Mouse (Mus musculus) heart, adult 2 months (tissue): ENCODE results near the gene Ncapd2. TPM values are rescaled to one million over a fixed set of nuclear protein-coding genes. Genes with fewer than 3 reads are reported as not detected.
A peak's percentile ranks its signal among the peaks of the same experiment; 100 is the strongest.

Experiments
- DNase-seq, 2 experiments: peaks; one replicate each; pipeline ENCODE4 v3.0.0; 2021
- H3K27ac ChIP-seq: fragments of 200-600 bp; 2 replicates; pipeline ENCODE4 v1.8.1; 2022
- H3K27me3 ChIP-seq: fragments of 200-500 bp; 2 replicates; pipeline ENCODE4 v1.6.1; 2012; ENCODE audit warnings: mild to moderate bottlenecking, low read length, inconsistent platforms, mixed read lengths; ENCODE audit not compliant: control insufficient read depth, insufficient read depth
- H3K36me3 ChIP-seq: fragments of 200-500 bp; 2 replicates; pipeline ENCODE4 v1.6.1; 2012; ENCODE audit warnings: low read length, inconsistent platforms; ENCODE audit not compliant: control insufficient read depth, insufficient read depth
- H3K4me1 ChIP-seq: fragments of 200-500 bp; 2 replicates; pipeline ENCODE4 v1.6.1; 2011; ENCODE audit warnings: low read length; ENCODE audit not compliant: control insufficient read depth, insufficient read depth
- H3K4me3 ChIP-seq: fragments of 200-600 bp; 2 replicates; pipeline ENCODE4 v1.8.1; 2022
- H3K79me2 ChIP-seq: fragments of 200-500 bp; replicated peaks from 2 replicates; pipeline ENCODE4 v1.6.1; 2012; ENCODE audit warnings: mild to moderate bottlenecking, inconsistent platforms, low read length, moderate library complexity, mixed read lengths; ENCODE audit not compliant: control insufficient read depth, insufficient read depth
- H3K9ac ChIP-seq: fragments of 200-500 bp; 2 replicates; pipeline ENCODE4 v1.6.1; 2012; ENCODE audit warnings: low read depth, mild to moderate bottlenecking, control low read depth, inconsistent platforms, low read length, mixed read lengths
- CTCF ChIP-seq: fragments of 200-600 bp; IDR thresholded peaks from 2 replicates; pipeline ENCODE4 v1.8.1; 2022; ENCODE audit warnings: antibody characterized with exemption, mild to moderate bottlenecking, moderate library complexity
- EP300 ChIP-seq: fragments of 200-500 bp; IDR thresholded peaks from 2 replicates; pipeline ENCODE4 v1.6.1; 2011; ENCODE audit warnings: low read depth, low read length, control low read depth; ENCODE audit not compliant: insufficient read depth
- POLR2A ChIP-seq: fragments of 200-500 bp; IDR thresholded peaks from 2 replicates; pipeline ENCODE4 v1.6.1; 2011; ENCODE audit warnings: mild to moderate bottlenecking, low read depth, low read length, control low read depth; ENCODE audit not compliant: insufficient read depth
- WGBS: fragments of 180-500 bp; shearing (Covaris S2); methylation state at CpG from one replicate; pipeline ENCODE4 v1.1.7; 2018; 5-methylcytosine and 5-hydroxymethylcytosine counted together
- intact Hi-C: fragments of 180-260 bp; cut with DNase I; formaldehyde crosslinking; loops from one replicate; pipeline ENCODE4 v1.15.1; 2025
- polyA plus RNA-seq: library from polyadenylated mRNA; depleted of rRNA; stranded (reverse); fragments of >200 nt; gene quantifications from 2 replicates; pipeline ENCODE4 v1.2.3, GENCODE M21; 2012
- total RNA-seq, 2 experiments: library from RNA; stranded (reverse); gene quantifications; 2 replicates each; pipeline ENCODE4 v1.2.3; 2021

Gene Ncapd2
- total and polyA plus RNA-seq, 3 experiments, result 17.6 to 34.0 (median 17.6) TPM

- Histone ChIP-seq H3K27me3 (no peaks in the 10 kb centered on the region), H3K79me2 (peaks cover 2% of the 10 kb centered on the region), H3K9ac (no peak overlapping the region), H3K36me3 (no peaks in the 10 kb centered on the region; the same call in 1 of the 2 replicates), H3K27ac (no peak overlapping the region), H3K4me1 (peaks cover 11% of the 10 kb centered on the region), H3K4me3 (no peak overlapping the region)
- no peak for TF ChIP-seq CTCF
- no peak for TF ChIP-seq EP300
- DNase-seq, result no peak
- WGBS, result 92% methylated on average over 8 of the region's 8 CpGs
- intact Hi-C loops, result no loop called here
These were observed 49.1 kb downstream of the Ncapd2 start for GRCm38 (mm10) chr6:125142436-125142835.

GRCm38 (mm10) chr6:125139747-125140146 is 51.8 kb downstream of the Ncapd2 start:
- Histone ChIP-seq H3K27me3 (no peaks in the 10 kb centered on the region), H3K27ac (no peak overlapping the region), H3K9ac (no peak overlapping the region), H3K4me3 (no peak overlapping the region), H3K4me1 (no peaks in the 10 kb centered on the region), H3K79me2 (no peaks in the 10 kb centered on the region), H3K36me3 (no peaks in the 10 kb centered on the region)
- TF ChIP-seq CTCF (no peak), EP300 (no peak)
- WGBS, result 88% methylated on average over 7 of the region's 7 CpGs
- no peak for DNase-seq
- intact Hi-C loops, result no loop called here

GRCm38 (mm10) chr6:125137002-125137671 is 54.4 kb downstream of the Ncapd2 start:
- TF ChIP-seq EP300, result no peak
- TF ChIP-seq CTCF, result peak; percentile 75
- TF ChIP-seq POLR2A, result no peak
- intact Hi-C loops, result no loop called here

GRCm38 (mm10) chr6:125132470-125132869 is 59.0 kb downstream of the Ncapd2 start:
- Histone ChIP-seq H3K9ac (peak overlapping the region; percentile 90), H3K4me3 (peak overlapping the region; percentile 68), H3K27ac (peak overlapping the region; percentile 93), H3K79me2 (no peaks in the 10 kb centered on the region), H3K36me3 (no peaks in the 10 kb centered on the region), H3K27me3 (no peaks in the 10 kb centered on the region), H3K4me1 (peaks cover 1% of the 10 kb centered on the region; the same call in 1 of the 2 replicates)
- intact Hi-C loops, result no loop called here
- 2% methylated on average over 11 of the region's 11 CpGs for WGBS
- DNase-seq, result no peak
- TF ChIP-seq CTCF, result no peak
- no peak for TF ChIP-seq POLR2A
- no peak for TF ChIP-seq EP300

More at GRCm38 (mm10) chr6:125137002-125137671, 54.4 kb downstream of the Ncapd2 start:
- H3K27me3 ChIP-seq, result no peaks in the 10 kb centered on the region
- no peak overlapping the region for H3K4me3 ChIP-seq
- peaks cover 1% of the 10 kb centered on the region; the same call in 1 of the 2 replicates for H3K4me1 ChIP-seq
- peak overlapping the region; percentile 5; the same call in 1 of the 2 replicates for H3K27ac ChIP-seq
- H3K36me3 ChIP-seq, result no peaks in the 10 kb centered on the region
- 83% methylated on average over 19 of the region's 19 CpGs for WGBS
- no peak overlapping the region for H3K9ac ChIP-seq
- DNase-seq, result peak; percentile 33 to 66
- H3K79me2 ChIP-seq, result no peaks in the 10 kb centered on the region

GRCm38 (mm10) chr6:125131302-125132156 is 60.0 kb downstream of the Ncapd2 start, which contains the start of gene Nop2:
Gene Nop2, plus strand, starts transcription at chr6:125131909.
- peak; percentile 90 to 91 for DNase-seq
- peak within 1 kb of the TSS; percentile 93 for H3K27ac ChIP-seq
- under 1% methylated on average over 66 of the region's 66 CpGs for WGBS
- peak within 1 kb of the TSS; percentile 68 for H3K4me3 ChIP-seq
- TF ChIP-seq CTCF (no peak), POLR2A (peak; percentile 87), EP300 (0 out of 2 replicates have a peak, but pooled peaks have one; percentile 24)
- H3K79me2 ChIP-seq, result no peaks in the 10 kb centered on the region
- intact Hi-C loops, result no loop called here
- no peaks in the 10 kb centered on the region for H3K27me3 ChIP-seq
- peak within 1 kb of the TSS; percentile 94 for H3K9ac ChIP-seq
- peaks cover 1% of the 10 kb centered on the region; the same call in 1 of the 2 replicates for H3K4me1 ChIP-seq
- H3K36me3 ChIP-seq, result no peaks in the 10 kb centered on the region
